Mouse (Mus musculus) forebrain, embryonic 14.5 days (tissue): ENCODE results near the gene 1110051M20Rik. TPM values are rescaled to one million over a fixed set of nuclear protein-coding genes. Genes with fewer than 3 reads are reported as not detected.

Experiments
- ATAC-seq: fragments of 200-750 bp; cut with Nextera tagmentation; 2 replicates; pipeline ENCODE4 v1.8.0; 2017; ENCODE audit warnings: mild to moderate bottlenecking, moderate library complexity
- DNase-seq: peaks from one replicate; pipeline ENCODE4 v3.0.0-alpha.2; 2015; ENCODE audit warnings: low spot score
- H3K27ac ChIP-seq: fragments of 300-500 bp; sonication (generic); 2 replicates; pipeline ENCODE4 v1.5.1; 2014; ENCODE audit warnings: low read depth, mild to moderate bottlenecking, control low read depth, low read length, moderate library complexity
- H3K27me3 ChIP-seq: fragments of 300-500 bp; sonication (generic); replicated peaks from 2 replicates; pipeline ENCODE4 v1.6.1; 2014; ENCODE audit warnings: low read length, control low read depth, mixed read lengths; ENCODE audit not compliant: control insufficient read depth, insufficient read depth
- H3K36me3 ChIP-seq: fragments of 300-500 bp; sonication (generic); 2 replicates; pipeline ENCODE4 v1.6.1; 2014; ENCODE audit warnings: low read length, control low read depth; ENCODE audit not compliant: control insufficient read depth, insufficient read depth
- H3K4me1 ChIP-seq: fragments of 300-500 bp; sonication (generic); 2 replicates; pipeline ENCODE4 v1.6.1; 2014; ENCODE audit warnings: antibody characterized with exemption, low read length, control low read depth; ENCODE audit not compliant: control insufficient read depth, insufficient read depth
- H3K4me2 ChIP-seq: fragments of 300-500 bp; sonication (generic); 2 replicates; pipeline ENCODE4 v1.6.1; 2014; ENCODE audit warnings: mild to moderate bottlenecking, control low read depth, low read length
- H3K4me3 ChIP-seq: fragments of 300-500 bp; sonication (generic); 2 replicates; pipeline ENCODE4 v1.5.1; 2014; ENCODE audit warnings: low read depth, low read length, control low read depth
- H3K9ac ChIP-seq: fragments of 300-500 bp; sonication (generic); 2 replicates; pipeline ENCODE4 v1.6.1; 2014; ENCODE audit warnings: mild to moderate bottlenecking, low read length, control low read depth, moderate library complexity
- H3K9me3 ChIP-seq: fragments of 300-500 bp; sonication (generic); replicated peaks from 2 replicates; pipeline ENCODE4 v1.6.1; 2016; ENCODE audit warnings: low read length, control low read depth, mixed read lengths; ENCODE audit not compliant: control insufficient read depth
- WGBS: fragments of 180-500 bp; shearing (Covaris S2); extraction: QIAGEN DNeasy Blood & Tissue Kit; methylation state at CpG from one replicate; pipeline ENCODE4 v1.1.7; 2014; 5-methylcytosine and 5-hydroxymethylcytosine counted together
- microRNA-seq: library from miRNA; unstranded; fragments of <30 nt; microRNA quantifications from one replicate; pipeline ENCODE4, GENCODE M21; 2016
- polyA plus RNA-seq: library from polyadenylated mRNA; unstranded; fragments of >200 nt; fragmentation: Nextera tagmentation; extraction: Ambion mirVana; gene quantifications from 2 replicates; pipeline ENCODE4 v1.2.1, GENCODE M21; 2014

The 1110051M20Rik gene
- polyA plus RNA-seq, 1 experiment from 2014 or later = 170 TPM

- WGBS = under 1% methylated on average over 48 of the region's 48 CpGs
- Histone ChIP-seq H3K4me1 (0 out of 2 replicates have a peak, but pooled peaks cover 4% of the 10 kb centered on the region), H3K4me3 (peak within 1 kb of the TSS; percentile 55), H3K4me2 (peak within 1 kb of the TSS; percentile 77), H3K36me3 (no peaks in the 10 kb centered on the region), H3K9ac (peak within 1 kb of the TSS; percentile 55), H3K27ac (peak within 1 kb of the TSS; percentile 76), H3K9me3 (no peaks in the 10 kb centered on the region), H3K27me3 (no peaks in the 10 kb centered on the region)
- peak; percentile 98 for ATAC-seq
- peak; percentile 97 for DNase-seq
These were observed 207.6 kb downstream of the 1110051M20Rik start, which contains the start of gene Ddb2 for GRCm38 (mm10) chr2:91236601-91237510. Gene Ddb2 (minus strand): TSS chr2:91236982.

- Histone ChIP-seq H3K4me3 (no peak overlapping the region), H3K27me3 (no peaks in the 10 kb centered on the region), H3K9ac (no peak overlapping the region), H3K4me2 (no peak overlapping the region), H3K36me3 (no peaks in the 10 kb centered on the region), H3K27ac (no peak overlapping the region), H3K9me3 (no peaks in the 10 kb centered on the region), H3K4me1 (no peaks in the 10 kb centered on the region)
- no peak for ATAC-seq
- 75% methylated on average over 2 of the region's 2 CpGs for WGBS
- DNase-seq = no peak
These were observed 214.8 kb downstream of the 1110051M20Rik start for GRCm38 (mm10) chr2:91229735-91230134.

Small RNAs within 50 kb of the gene (microRNA-seq; reads per million reads assigned to microRNA genes)
- not detected for gene Gm22071

Other genes starting within 250 kb of the 1110051M20Rik start
- gene Nr1h3, start 241.9 kb downstream of the 1110051M20Rik start, polyA plus RNA-seq = 2.5 and 3.0 TPM in 2 replicates
- gene Acp2, start 241.8 kb downstream of the 1110051M20Rik start, polyA plus RNA-seq = 38.2 and 41.2 TPM in 2 replicates
- gene Ddb2, start 207.7 kb downstream of the 1110051M20Rik start, polyA plus RNA-seq = 9.4 and 9.9 TPM in 2 replicates
- 16.9 and 19.1 TPM in 2 replicates for gene Pacsin3, start 188.8 kb downstream of the 1110051M20Rik start, polyA plus RNA-seq
- 72.9 and 76.4 TPM in 2 replicates for gene Arfgap2, start 179.7 kb downstream of the 1110051M20Rik start, polyA plus RNA-seq
- 4.7 and 5.1 TPM in 2 replicates for gene Lrp4, start 12.8 kb upstream of the 1110051M20Rik start, polyA plus RNA-seq
- 106 and 133 TPM in 2 replicates for gene Ckap5, start 82.1 kb upstream of the 1110051M20Rik start, polyA plus RNA-seq
- gene F2, start 191.7 kb upstream of the 1110051M20Rik start, polyA plus RNA-seq = 0.11 and 0.14 TPM in 2 replicates
- 5.2 and 7.5 TPM in 2 replicates for gene Zfp408, start 205.1 kb upstream of the 1110051M20Rik start, polyA plus RNA-seq
- gene Arhgap1, start 205.2 kb upstream of the 1110051M20Rik start, polyA plus RNA-seq = 87.9 and 89.6 TPM in 2 replicates